Mouse (Mus musculus) urinary bladder, postnatal 10 days (tissue): ENCODE results near the gene Prl3d2.
"Not testable (repeated sequence)": the region's sequence is repeated elsewhere in the genome, so short reads cannot be mapped to it uniquely, and the experiment has no call there.

Experiments used
- DNase-seq: peaks from one replicate; pipeline ENCODE4 v3.0.0; 2022; ENCODE audit warnings: low spot score

Gene Prl3d2

GRCm38 (mm10) chr13:27121398-27121797 is at the start of gene Prl3d2:
Gene Prl3d2, plus strand, starts transcription at chr13:27121698.
- not testable (repeated sequence) for DNase-seq

- not testable (repeated sequence) for DNase-seq
Measured at GRCm38 (mm10) chr13:27093890-27094289, 27.6 kb upstream of the Prl3d2 start, which contains the start of gene Prl3d1. Gene Prl3d1, plus strand, starts transcription at chr13:27094190.

GRCm38 (mm10) chr13:27148264-27148663 is 26.8 kb downstream of the Prl3d2 start:
- DNase-seq = no peak

GRCm38 (mm10) chr13:27156490-27156889 is 35.0 kb downstream of the Prl3d2 start, which contains the start of gene Prl3d3:
Gene Prl3d3, plus strand, starts transcription at chr13:27156790.
- DNase-seq = not testable (repeated sequence)
